Mouse (Mus musculus): ENCODE results near the gene Cpne8. TPM values are rescaled to one million over a fixed set of nuclear protein-coding genes. Genes with fewer than 3 reads are reported as not detected.
A peak's percentile ranks its signal among the peaks of the same experiment; 100 is the strongest.

Gene Cpne8
- polyA plus RNA-seq (2014; fragmentation: Nextera tagmentation; extraction: Ambion mirVana) = 7.0 and 10.4 TPM in 2 replicates

GRCm38 (mm10) chr15:90678985-90679759 lies at the start of gene Cpne8:
TSS of gene Cpne8 (minus strand) at chr15:90679432.
- peak within 1 kb of the TSS; percentile 58 for H3K9ac ChIP-seq (ENCODE audit: low read depth, low read length)
- peak within 1 kb of the TSS; percentile 80 for H3K4me2 ChIP-seq (replicated peaks; ENCODE audit: low read depth, low read length)
- peaks cover 3% of the 10 kb centered on the region for H3K27me3 ChIP-seq (ENCODE audit: control insufficient read depth, insufficient read depth, low read length)
- 0 out of 2 replicates have a peak, but pooled peaks cover 3% of the 10 kb centered on the region for H3K4me1 ChIP-seq (replicated peaks; ENCODE audit: control insufficient read depth, insufficient read depth, low read length)
- under 1% methylated on average over 54 of the region's 56 CpGs for WGBS
- H3K4me3 ChIP-seq (ENCODE audit: low read depth, low read length) = peak within 1 kb of the TSS; percentile 66
- no peak within 1 kb of the TSS for H3K27ac ChIP-seq (ENCODE audit: low read depth, low read length)
- peak; percentile 80 for ATAC-seq (ENCODE audit: low FRiP score)
- DNase-seq (ENCODE audit: low spot score) = peak; percentile 75
- no peaks in the 10 kb centered on the region for H3K9me3 ChIP-seq (ENCODE audit: control insufficient read depth, low read length)
- no peaks in the 10 kb centered on the region for H3K36me3 ChIP-seq (ENCODE audit: control insufficient read depth, insufficient read depth, low read length)

GRCm38 (mm10) chr15:90717717-90718116 lies 38.5 kb upstream of the Cpne8 start:
- H3K4me2 ChIP-seq (replicated peaks; ENCODE audit: low read depth, low read length) = no peak overlapping the region
- H3K4me1 ChIP-seq (replicated peaks; ENCODE audit: control insufficient read depth, insufficient read depth, low read length) = no peaks in the 10 kb centered on the region
- H3K27me3 ChIP-seq (ENCODE audit: control insufficient read depth, insufficient read depth, low read length) = no peaks in the 10 kb centered on the region
- no peaks in the 10 kb centered on the region for H3K36me3 ChIP-seq (ENCODE audit: control insufficient read depth, insufficient read depth, low read length)
- no peak overlapping the region for H3K27ac ChIP-seq (ENCODE audit: low read depth, low read length)
- 91% methylated on average over 4 of the region's 4 CpGs for WGBS
- ATAC-seq (ENCODE audit: low FRiP score) (no peak), DNase-seq (ENCODE audit: low spot score) (no peak)
- no peaks in the 10 kb centered on the region for H3K9me3 ChIP-seq (ENCODE audit: control insufficient read depth, low read length)
- no peak overlapping the region for H3K9ac ChIP-seq (ENCODE audit: low read depth, low read length)
- no peak overlapping the region for H3K4me3 ChIP-seq (ENCODE audit: low read depth, low read length)

- Histone ChIP-seq H3K27me3 (ENCODE audit: control insufficient read depth, insufficient read depth, low read length) (no peaks in the 10 kb centered on the region), H3K4me2 (replicated peaks; ENCODE audit: low read depth, low read length) (no peak overlapping the region), H3K9me3 (ENCODE audit: control insufficient read depth, low read length) (no peaks in the 10 kb centered on the region), H3K9ac (ENCODE audit: low read depth, low read length) (no peak overlapping the region), H3K27ac (ENCODE audit: low read depth, low read length) (no peak overlapping the region), H3K4me3 (ENCODE audit: low read depth, low read length) (no peak overlapping the region), H3K4me1 (replicated peaks; ENCODE audit: control insufficient read depth, insufficient read depth, low read length) (no peaks in the 10 kb centered on the region), H3K36me3 (ENCODE audit: control insufficient read depth, insufficient read depth, low read length) (no peaks in the 10 kb centered on the region)
- ATAC-seq (ENCODE audit: low FRiP score) (no peak), DNase-seq (ENCODE audit: low spot score) (no peak)
- 86% methylated on average over 7 of the region's 7 CpGs for WGBS
These were observed 30.1 kb upstream of the Cpne8 start for GRCm38 (mm10) chr15:90709296-90709695.

GRCm38 (mm10) chr15:90704314-90704713 lies 25.1 kb upstream of the Cpne8 start:
- no peak overlapping the region for H3K27ac ChIP-seq (ENCODE audit: low read depth, low read length)
- H3K4me3 ChIP-seq (ENCODE audit: low read depth, low read length) = no peak overlapping the region
- no peak overlapping the region for H3K4me2 ChIP-seq (replicated peaks; ENCODE audit: low read depth, low read length)
- no peak overlapping the region for H3K9ac ChIP-seq (ENCODE audit: low read depth, low read length)
- H3K36me3 ChIP-seq (ENCODE audit: control insufficient read depth, insufficient read depth, low read length) = no peaks in the 10 kb centered on the region
- 70% methylated on average over 5 of the region's 5 CpGs for WGBS
- no peaks in the 10 kb centered on the region for H3K9me3 ChIP-seq (ENCODE audit: control insufficient read depth, low read length)
- no peak for DNase-seq (ENCODE audit: low spot score)
- H3K27me3 ChIP-seq (ENCODE audit: control insufficient read depth, insufficient read depth, low read length) = no peaks in the 10 kb centered on the region
- ATAC-seq (ENCODE audit: low FRiP score) = no peak
- H3K4me1 ChIP-seq (replicated peaks; ENCODE audit: control insufficient read depth, insufficient read depth, low read length) = no peaks in the 10 kb centered on the region

GRCm38 (mm10) chr15:90703502-90704232 lies 24.4 kb upstream of the Cpne8 start:
- no peak overlapping the region for H3K4me2 ChIP-seq (replicated peaks; ENCODE audit: low read depth, low read length)
- WGBS = 60% methylated on average over 11 of the region's 11 CpGs

GRCm38 (mm10) chr15:90686770-90687169 lies 7.5 kb upstream of the Cpne8 start:
- no peak overlapping the region for H3K4me3 ChIP-seq (ENCODE audit: low read depth, low read length)
- no peaks in the 10 kb centered on the region for H3K9me3 ChIP-seq (ENCODE audit: control insufficient read depth, low read length)
- H3K4me1 ChIP-seq (replicated peaks; ENCODE audit: control insufficient read depth, insufficient read depth, low read length) = no peaks in the 10 kb centered on the region
- no peaks in the 10 kb centered on the region for H3K27me3 ChIP-seq (ENCODE audit: control insufficient read depth, insufficient read depth, low read length)
- ATAC-seq (ENCODE audit: low FRiP score) = no peak
- no peak for DNase-seq (ENCODE audit: low spot score)
- no peak overlapping the region for H3K27ac ChIP-seq (ENCODE audit: low read depth, low read length)
- no peaks in the 10 kb centered on the region for H3K36me3 ChIP-seq (ENCODE audit: control insufficient read depth, insufficient read depth, low read length)
- no peak overlapping the region for H3K4me2 ChIP-seq (replicated peaks; ENCODE audit: low read depth, low read length)
- 90% methylated on average over 6 of the region's 6 CpGs for WGBS
- no peak overlapping the region for H3K9ac ChIP-seq (ENCODE audit: low read depth, low read length)

More at GRCm38 (mm10) chr15:90703502-90704232, 24.4 kb upstream of the Cpne8 start:
- Histone ChIP-seq H3K27me3 (ENCODE audit: control insufficient read depth, insufficient read depth, low read length) (no peaks in the 10 kb centered on the region), H3K4me1 (replicated peaks; ENCODE audit: control insufficient read depth, insufficient read depth, low read length) (no peaks in the 10 kb centered on the region), H3K4me3 (ENCODE audit: low read depth, low read length) (no peak overlapping the region), H3K9ac (ENCODE audit: low read depth, low read length) (no peak overlapping the region), H3K36me3 (ENCODE audit: control insufficient read depth, insufficient read depth, low read length) (no peaks in the 10 kb centered on the region), H3K27ac (ENCODE audit: low read depth, low read length) (no peak overlapping the region), H3K9me3 (ENCODE audit: control insufficient read depth, low read length) (no peaks in the 10 kb centered on the region)
- ATAC-seq (ENCODE audit: low FRiP score) (peak; percentile 25; the same call in 1 of the 2 replicates), DNase-seq (ENCODE audit: low spot score) (no peak)

- H3K36me3 ChIP-seq (ENCODE audit: control insufficient read depth, insufficient read depth, low read length) = no peaks in the 10 kb centered on the region
- peak overlapping the region; percentile 66 for H3K4me3 ChIP-seq (ENCODE audit: low read depth, low read length)
- ATAC-seq (ENCODE audit: low FRiP score) (peak; percentile 86), DNase-seq (ENCODE audit: low spot score) (peak; percentile 85)
- H3K9me3 ChIP-seq (ENCODE audit: control insufficient read depth, low read length) = no peaks in the 10 kb centered on the region
- WGBS = 3% methylated on average over 36 of the region's 36 CpGs
- peaks cover 3% of the 10 kb centered on the region for H3K27me3 ChIP-seq (ENCODE audit: control insufficient read depth, insufficient read depth, low read length)
- 0 out of 2 replicates have a peak, but pooled peaks cover 3% of the 10 kb centered on the region for H3K4me1 ChIP-seq (replicated peaks; ENCODE audit: control insufficient read depth, insufficient read depth, low read length)
- H3K27ac ChIP-seq (ENCODE audit: low read depth, low read length) = no peak overlapping the region
- peak overlapping the region; percentile 80 for H3K4me2 ChIP-seq (replicated peaks; ENCODE audit: low read depth, low read length)
- H3K9ac ChIP-seq (ENCODE audit: low read depth, low read length) = peak overlapping the region; percentile 58
These were observed 738 bp upstream of the Cpne8 start for GRCm38 (mm10) chr15:90679760-90680579.

- 3% methylated on average over 19 of the region's 19 CpGs for WGBS
- ATAC-seq (ENCODE audit: low FRiP score) (no peak), DNase-seq (ENCODE audit: low spot score) (peak; percentile 41)
- Histone ChIP-seq H3K9ac (ENCODE audit: low read depth, low read length) (no peak overlapping the region), H3K36me3 (ENCODE audit: control insufficient read depth, insufficient read depth, low read length) (no peaks in the 10 kb centered on the region), H3K4me2 (replicated peaks; ENCODE audit: low read depth, low read length) (peak overlapping the region; percentile 80), H3K27ac (ENCODE audit: low read depth, low read length) (no peak overlapping the region), H3K4me3 (ENCODE audit: low read depth, low read length) (peak overlapping the region; percentile 66), H3K27me3 (ENCODE audit: control insufficient read depth, insufficient read depth, low read length) (peaks cover 3% of the 10 kb centered on the region), H3K4me1 (replicated peaks; ENCODE audit: control insufficient read depth, insufficient read depth, low read length) (0 out of 2 replicates have a peak, but pooled peaks cover 3% of the 10 kb centered on the region), H3K9me3 (ENCODE audit: control insufficient read depth, low read length) (no peaks in the 10 kb centered on the region)
These were observed 744 bp downstream of the Cpne8 start for GRCm38 (mm10) chr15:90678488-90678887.

Data from hindbrain, embryonic 11.5 days (tissue).